Mouse (Mus musculus): Measurements from ENCODE around the gene E2f4. TPM values are rescaled to one million over a fixed set of nuclear protein-coding genes. Genes with fewer than 3 reads are reported as not detected.

The E2f4 gene
- polyA plus RNA-seq, 1 experiment from 2014 or later = 76.2 TPM

- 24% methylated on average over 5 of the region's 5 CpGs for WGBS
- Histone ChIP-seq H3K4me3 (ENCODE audit: low read length) (peak overlapping the region; percentile 52), H3K36me3 (ENCODE audit: control insufficient read depth, insufficient read depth, low read length) (peaks cover 36% of the 10 kb centered on the region), H3K9ac (ENCODE audit: low read length) (peak overlapping the region; percentile 69), H3K4me2 (ENCODE audit: low read depth, low read length) (peak overlapping the region; percentile 74), H3K4me1 (replicated peaks; ENCODE audit: control insufficient read depth, insufficient read depth, low read length) (peaks cover 23% of the 10 kb centered on the region), H3K9me3 (ENCODE audit: control insufficient read depth, low read length) (no peaks in the 10 kb centered on the region), H3K27ac (ENCODE audit: low read length) (peak overlapping the region; percentile 92), H3K27me3 (ENCODE audit: control insufficient read depth, insufficient read depth, low read depth, low read length) (no peaks in the 10 kb centered on the region)
- peak; percentile 28 for ATAC-seq (ENCODE audit: low read depth)
These were observed 8.8 kb downstream of the E2f4 start for GRCm38 (mm10) chr8:105306146-105306691.

GRCm38 (mm10) chr8:105307670-105308069, 10.2 kb downstream of the E2f4 start:
- H3K4me1 ChIP-seq (replicated peaks; ENCODE audit: control insufficient read depth, insufficient read depth, low read length) = peaks cover 23% of the 10 kb centered on the region
- H3K36me3 ChIP-seq (ENCODE audit: control insufficient read depth, insufficient read depth, low read length) = peaks cover 34% of the 10 kb centered on the region
- H3K27me3 ChIP-seq (ENCODE audit: control insufficient read depth, insufficient read depth, low read depth, low read length) = no peaks in the 10 kb centered on the region
- H3K4me3 ChIP-seq (ENCODE audit: low read length) = no peak overlapping the region
- no peak overlapping the region for H3K9ac ChIP-seq (ENCODE audit: low read length)
- no peak for ATAC-seq (ENCODE audit: low read depth)
- H3K27ac ChIP-seq (ENCODE audit: low read length) = no peak overlapping the region
- no peaks in the 10 kb centered on the region for H3K9me3 ChIP-seq (ENCODE audit: control insufficient read depth, low read length)
- no peak overlapping the region for H3K4me2 ChIP-seq (ENCODE audit: low read depth, low read length)
- 94% methylated on average over 13 of the region's 13 CpGs for WGBS

- peaks cover 23% of the 10 kb centered on the region for H3K4me1 ChIP-seq (replicated peaks; ENCODE audit: control insufficient read depth, insufficient read depth, low read length)
- peaks cover 29% of the 10 kb centered on the region for H3K36me3 ChIP-seq (ENCODE audit: control insufficient read depth, insufficient read depth, low read length)
- no peak overlapping the region for H3K4me3 ChIP-seq (ENCODE audit: low read length)
- no peak for ATAC-seq (ENCODE audit: low read depth)
- H3K4me2 ChIP-seq (ENCODE audit: low read depth, low read length) = no peak overlapping the region
- no peak overlapping the region for H3K9ac ChIP-seq (ENCODE audit: low read length)
- WGBS = 86% methylated on average over 10 of the region's 10 CpGs
- no peaks in the 10 kb centered on the region for H3K9me3 ChIP-seq (ENCODE audit: control insufficient read depth, low read length)
- no peaks in the 10 kb centered on the region for H3K27me3 ChIP-seq (ENCODE audit: control insufficient read depth, insufficient read depth, low read depth, low read length)
- H3K27ac ChIP-seq (ENCODE audit: low read length) = no peak overlapping the region
These were observed 11.0 kb downstream of the E2f4 start for GRCm38 (mm10) chr8:105308428-105308827.

GRCm38 (mm10) chr8:105309142-105309847, 11.8 kb downstream of the E2f4 start:
- no peak for ATAC-seq (ENCODE audit: low read depth)
- H3K36me3 ChIP-seq (ENCODE audit: control insufficient read depth, insufficient read depth, low read length) = peaks cover 29% of the 10 kb centered on the region
- peaks cover 18% of the 10 kb centered on the region for H3K4me1 ChIP-seq (replicated peaks; ENCODE audit: control insufficient read depth, insufficient read depth, low read length)
- no peak overlapping the region for H3K9ac ChIP-seq (ENCODE audit: low read length)
- H3K9me3 ChIP-seq (ENCODE audit: control insufficient read depth, low read length) = no peaks in the 10 kb centered on the region
- no peaks in the 10 kb centered on the region for H3K27me3 ChIP-seq (ENCODE audit: control insufficient read depth, insufficient read depth, low read depth, low read length)
- no peak overlapping the region for H3K27ac ChIP-seq (ENCODE audit: low read length)
- no peak overlapping the region for H3K4me2 ChIP-seq (ENCODE audit: low read depth, low read length)
- no peak overlapping the region for H3K4me3 ChIP-seq (ENCODE audit: low read length)
- 77% methylated on average over 15 of the region's 15 CpGs for WGBS

- Histone ChIP-seq H3K9me3 (ENCODE audit: control insufficient read depth, low read length) (no peaks in the 10 kb centered on the region), H3K4me3 (ENCODE audit: low read length) (no peak overlapping the region), H3K4me1 (replicated peaks; ENCODE audit: control insufficient read depth, insufficient read depth, low read length) (peaks cover 10% of the 10 kb centered on the region), H3K27ac (ENCODE audit: low read length) (no peak overlapping the region), H3K4me2 (ENCODE audit: low read depth, low read length) (no peak overlapping the region), H3K9ac (ENCODE audit: low read length) (no peak overlapping the region), H3K27me3 (ENCODE audit: control insufficient read depth, insufficient read depth, low read depth, low read length) (no peaks in the 10 kb centered on the region), H3K36me3 (ENCODE audit: control insufficient read depth, insufficient read depth, low read length) (peaks cover 29% of the 10 kb centered on the region)
- WGBS = 82% methylated on average over 8 of the region's 8 CpGs
- no peak for ATAC-seq (ENCODE audit: low read depth)
These were observed 12.7 kb downstream of the E2f4 start for GRCm38 (mm10) chr8:105310118-105310517.

DNA sequence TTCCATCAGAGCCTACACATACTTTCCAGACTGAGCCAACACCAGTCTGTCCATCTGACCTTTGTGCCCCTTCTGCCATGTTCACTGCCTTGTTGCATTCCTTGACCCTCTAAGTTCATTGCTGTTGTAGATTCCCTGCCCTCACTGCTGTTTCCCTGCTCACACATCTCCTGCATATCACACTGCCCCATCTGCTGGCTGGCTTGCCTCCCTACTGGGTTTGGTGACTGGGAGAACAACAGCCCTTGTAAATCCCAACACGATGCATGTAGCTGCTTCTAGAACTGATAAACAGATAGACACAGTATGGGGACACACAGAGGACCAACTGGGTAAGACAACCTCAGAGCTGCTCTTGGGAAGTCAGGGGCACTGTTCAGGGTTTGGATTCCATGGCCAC, 14.3 kb downstream of the E2f4 start:
- H3K9me3 ChIP-seq (ENCODE audit: control insufficient read depth, low read length) = no peaks in the 10 kb centered on the region
- H3K4me2 ChIP-seq (ENCODE audit: low read depth, low read length) = no peak overlapping the region
- H3K4me1 ChIP-seq (replicated peaks; ENCODE audit: control insufficient read depth, insufficient read depth, low read length) = no peaks in the 10 kb centered on the region
- WGBS = 83% methylated on average over 1 of the region's 1 CpGs
- H3K36me3 ChIP-seq (ENCODE audit: control insufficient read depth, insufficient read depth, low read length) = peaks cover 31% of the 10 kb centered on the region
- H3K4me3 ChIP-seq (ENCODE audit: low read length) = no peak overlapping the region
- H3K9ac ChIP-seq (ENCODE audit: low read length) = no peak overlapping the region
- H3K27me3 ChIP-seq (ENCODE audit: control insufficient read depth, insufficient read depth, low read depth, low read length) = no peaks in the 10 kb centered on the region
- no peak for ATAC-seq (ENCODE audit: low read depth)
- no peak overlapping the region for H3K27ac ChIP-seq (ENCODE audit: low read length)

DNA sequence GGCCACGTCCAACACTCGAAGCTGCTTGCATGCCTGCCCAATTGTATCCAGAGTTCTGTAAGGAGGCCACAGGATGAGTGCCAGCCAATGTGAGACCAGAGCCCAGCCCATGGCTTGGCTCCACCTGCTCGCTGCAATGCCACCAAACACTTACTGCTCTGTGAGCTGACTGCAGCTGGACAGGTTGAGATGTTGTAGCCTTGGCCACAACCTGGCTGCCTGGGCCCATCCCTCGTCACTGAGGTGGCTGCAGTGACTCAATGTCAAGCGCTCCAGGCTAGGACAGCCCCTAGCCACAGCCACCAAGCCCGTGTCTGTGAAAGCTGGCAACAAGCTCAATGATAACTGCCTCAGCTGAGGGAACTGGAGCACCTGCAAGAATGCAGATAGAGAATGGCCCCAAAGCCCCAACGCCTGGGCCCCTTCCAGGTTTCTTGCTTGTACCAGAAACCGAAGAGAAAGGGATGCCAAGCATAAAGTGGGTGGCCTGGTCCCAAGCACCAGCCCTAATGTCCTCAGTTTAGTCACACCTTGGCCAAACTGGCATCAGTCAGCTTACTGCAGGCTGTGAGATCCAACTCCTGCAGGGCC, 15.5 kb downstream of the E2f4 start:
- peaks cover 23% of the 10 kb centered on the region; the same call in 1 of the 2 replicates for H3K36me3 ChIP-seq (ENCODE audit: control insufficient read depth, insufficient read depth, low read length)
- no peak for ATAC-seq (ENCODE audit: low read depth)

GRCm38 (mm10) chr8:105313622-105314402, 16.3 kb downstream of the E2f4 start:
- no peak for ATAC-seq (ENCODE audit: low read depth)
- H3K27ac ChIP-seq (ENCODE audit: low read length) = no peak overlapping the region
- no peak overlapping the region for H3K4me2 ChIP-seq (ENCODE audit: low read depth, low read length)

More for the DNA sequence above, 15.5 kb downstream of the E2f4 start:
- peaks cover 4% of the 10 kb centered on the region; the same call in 1 of the 2 replicates for H3K4me1 ChIP-seq (replicated peaks; ENCODE audit: control insufficient read depth, insufficient read depth, low read length)
- H3K4me3 ChIP-seq (ENCODE audit: low read length) = no peak overlapping the region
- no peak overlapping the region for H3K9ac ChIP-seq (ENCODE audit: low read length)
- WGBS = 86% methylated on average over 8 of the region's 8 CpGs
- no peak overlapping the region for H3K4me2 ChIP-seq (ENCODE audit: low read depth, low read length)
- H3K27ac ChIP-seq (ENCODE audit: low read length) = no peak overlapping the region
- H3K9me3 ChIP-seq (ENCODE audit: control insufficient read depth, low read length) = no peaks in the 10 kb centered on the region
- no peaks in the 10 kb centered on the region for H3K27me3 ChIP-seq (ENCODE audit: control insufficient read depth, insufficient read depth, low read depth, low read length)

More at GRCm38 (mm10) chr8:105313622-105314402, 16.3 kb downstream of the E2f4 start:
- no peaks in the 10 kb centered on the region for H3K9me3 ChIP-seq (ENCODE audit: control insufficient read depth, low read length)
- H3K36me3 ChIP-seq (ENCODE audit: control insufficient read depth, insufficient read depth, low read length) = peaks cover 24% of the 10 kb centered on the region; the same call in 1 of the 2 replicates
- no peak overlapping the region for H3K9ac ChIP-seq (ENCODE audit: low read length)
- peaks cover 11% of the 10 kb centered on the region; the same call in 1 of the 2 replicates for H3K4me1 ChIP-seq (replicated peaks; ENCODE audit: control insufficient read depth, insufficient read depth, low read length)
- 64% methylated on average over 9 of the region's 9 CpGs for WGBS
- no peak overlapping the region for H3K4me3 ChIP-seq (ENCODE audit: low read length)
- no peaks in the 10 kb centered on the region for H3K27me3 ChIP-seq (ENCODE audit: control insufficient read depth, insufficient read depth, low read depth, low read length)
